Mouse (Mus musculus): ENCODE measurements around the gene H2-Oa.

H2-Oa gene

GRCm38 (mm10) chr17:34101185-34101584 is 9.0 kb downstream of the H2-Oa start:
- DNase-seq (ENCODE audit: low read depth, low spot score), result no peak

GRCm38 (mm10) chr17:34101604-34102032 is 9.5 kb downstream of the H2-Oa start:
- DNase-seq (ENCODE audit: low read depth, low spot score), result peak; percentile 81

- DNase-seq (ENCODE audit: low read depth, low spot score), result no peak
Measured at GRCm38 (mm10) chr17:34102831-34103230, 10.7 kb downstream of the H2-Oa start.

- DNase-seq (ENCODE audit: low read depth, low spot score), result no peak
Measured at GRCm38 (mm10) chr17:34104804-34105203, 12.7 kb downstream of the H2-Oa start.

GRCm38 (mm10) chr17:34106555-34106954 is 14.4 kb downstream of the H2-Oa start:
- DNase-seq (ENCODE audit: low read depth, low spot score), result no peak

GRCm38 (mm10) chr17:34107109-34107867 is 15.1 kb downstream of the H2-Oa start:
- no peak for DNase-seq (ENCODE audit: low read depth, low spot score)

- DNase-seq (ENCODE audit: low read depth, low spot score), result no peak
Measured at GRCm38 (mm10) chr17:34108460-34108859, 16.3 kb downstream of the H2-Oa start.

- no peak for DNase-seq (ENCODE audit: low read depth, low spot score)
Measured at GRCm38 (mm10) chr17:34109038-34109805, 17.1 kb downstream of the H2-Oa start.

- DNase-seq (ENCODE audit: low read depth, low spot score), result no peak
Measured at GRCm38 (mm10) chr17:34109806-34110195, 17.7 kb downstream of the H2-Oa start.

- DNase-seq (ENCODE audit: low read depth, low spot score), result no peak
Measured at GRCm38 (mm10) chr17:34110309-34110708, 18.2 kb downstream of the H2-Oa start.

GRCm38 (mm10) chr17:34114114-34114513 is 22.0 kb downstream of the H2-Oa start:
- DNase-seq (ENCODE audit: low read depth, low spot score), result no peak

- no peak for DNase-seq (ENCODE audit: low read depth, low spot score)
Measured at GRCm38 (mm10) chr17:34116736-34117370, 24.7 kb downstream of the H2-Oa start.

GRCm38 (mm10) chr17:34117421-34118112 is 25.4 kb downstream of the H2-Oa start:
- no peak for DNase-seq (ENCODE audit: low read depth, low spot score)

GRCm38 (mm10) chr17:34118113-34118872 is 26.2 kb downstream of the H2-Oa start:
- no peak for DNase-seq (ENCODE audit: low read depth, low spot score)

GRCm38 (mm10) chr17:34118873-34119248 is 26.7 kb downstream of the H2-Oa start:
- DNase-seq (ENCODE audit: low read depth, low spot score), result no peak

GRCm38 (mm10) chr17:34119249-34120179 is 27.4 kb downstream of the H2-Oa start, which contains the start of gene H2-DMa:
TSS of gene H2-DMa (plus strand) at chr17:34119541.
- peak; percentile 100 for DNase-seq (ENCODE audit: low read depth, low spot score)

- DNase-seq (ENCODE audit: low read depth, low spot score), result peak; percentile 97
Measured at GRCm38 (mm10) chr17:34120180-34120723, 28.1 kb downstream of the H2-Oa start.

- DNase-seq (ENCODE audit: low read depth, low spot score), result no peak
Measured at GRCm38 (mm10) chr17:34120814-34121171, 28.7 kb downstream of the H2-Oa start.

- DNase-seq (ENCODE audit: low read depth, low spot score), result peak; percentile 96
Measured at GRCm38 (mm10) chr17:34121172-34121878, 29.2 kb downstream of the H2-Oa start.

All from skeletal muscle tissue, adult 2 months (tissue).